Mouse (Mus musculus): ENCODE measurements around the gene Gnpnat1.

- no peak for TF ChIP-seq MAFK (IDR thresholded peaks at IDR 0.05; ENCODE audit: insufficient read depth, low read depth, low read length)
- TF ChIP-seq HCFC1 (IDR thresholded peaks at IDR 0.05; ENCODE audit: borderline replicate concordance, insufficient read depth, low read length), result no peak
- no peak for TF ChIP-seq ZNF384 (IDR thresholded peaks at IDR 0.05; ENCODE audit: low read depth, low read length)
Observed at GRCm38 (mm10) chr14:45432003-45432402, 27.3 kb upstream of the Gnpnat1 start.
